Mouse (Mus musculus) lung, postnatal 36 days (tissue): ENCODE results near the gene Sumo3.

Source experiments
- DNase-seq: peaks from one replicate; pipeline ENCODE4 v3.0.0; 2022; ENCODE audit warnings: mixed read lengths

Gene Sumo3

GRCm38 (mm10) chr10:77589749-77590148 lies 16.1 kb upstream of the Sumo3 start:
- no peak for DNase-seq

GRCm38 (mm10) chr10:77590812-77591211 lies 15.1 kb upstream of the Sumo3 start:
- DNase-seq = peak; percentile 67

GRCm38 (mm10) chr10:77591546-77591945 lies 14.4 kb upstream of the Sumo3 start:
- DNase-seq = no peak

- DNase-seq = no peak
These were observed 9.8 kb upstream of the Sumo3 start for GRCm38 (mm10) chr10:77596060-77596459.

DNA sequence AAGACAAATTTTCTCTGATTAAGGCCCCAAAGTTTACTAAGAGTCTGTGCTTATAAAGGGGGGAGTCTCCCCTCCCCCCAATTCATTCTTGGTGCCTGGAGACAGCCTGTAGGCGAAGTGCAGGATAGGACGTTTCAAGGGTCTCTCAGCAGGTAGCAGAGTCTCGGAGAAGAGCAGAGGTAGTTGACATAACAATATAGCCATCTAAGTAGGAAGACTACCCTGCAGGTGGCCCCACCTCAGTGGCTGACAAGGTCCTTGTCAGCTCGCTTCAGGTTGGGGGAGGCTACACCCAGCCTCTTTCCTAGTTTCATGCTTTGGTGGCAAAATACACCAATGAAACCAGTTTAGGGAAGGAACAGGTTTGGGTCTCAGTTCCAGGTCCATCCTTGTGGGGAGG lies 2.9 kb upstream of the Sumo3 start:
- DNase-seq = no peak

DNA sequence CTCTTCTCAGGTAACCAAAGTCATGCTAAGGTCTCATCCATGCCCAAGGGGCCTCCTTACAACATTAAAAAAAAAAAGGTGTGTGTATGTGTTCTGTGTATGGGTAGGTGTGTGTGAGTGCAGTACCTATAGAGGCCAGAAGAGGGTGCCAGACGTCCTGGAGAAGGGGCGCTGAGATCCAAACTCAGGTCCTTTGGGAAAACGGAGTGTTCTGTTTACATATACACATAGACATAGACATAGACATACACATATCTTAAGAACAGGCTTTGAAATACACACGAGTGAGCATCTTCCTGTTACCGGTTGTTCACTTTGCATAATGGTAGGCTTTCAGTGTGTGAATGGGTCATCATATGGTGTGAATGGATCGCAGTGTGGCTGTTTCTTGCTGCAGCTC lies 1.8 kb upstream of the Sumo3 start:
- no peak for DNase-seq

DNA sequence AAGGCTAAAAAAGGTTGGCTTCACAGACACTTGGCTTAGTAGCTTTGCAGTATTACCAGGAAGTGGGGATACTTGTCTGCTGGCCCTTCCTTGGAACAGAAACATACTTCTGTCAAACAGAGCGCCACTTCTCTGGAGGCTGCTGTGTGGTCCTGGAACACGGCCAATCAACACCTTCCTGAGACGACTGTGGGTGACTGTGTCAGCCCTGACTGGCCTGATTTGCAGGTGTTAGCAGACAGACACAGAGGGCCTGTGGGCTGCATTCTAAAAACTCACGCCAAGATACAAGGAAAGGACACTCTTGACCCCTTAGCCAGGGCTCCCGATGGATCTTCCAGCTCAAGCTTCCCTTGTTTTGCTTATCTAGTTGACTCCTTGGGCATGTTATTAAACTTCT lies 939 bp upstream of the Sumo3 start:
- peak; percentile 61 for DNase-seq

- DNase-seq = peak; percentile 51
These were observed 529 bp upstream of the Sumo3 start for GRCm38 (mm10) chr10:77605368-77605767.

GRCm38 (mm10) chr10:77606855-77607254 lies 958 bp downstream of the Sumo3 start:
- DNase-seq = peak; percentile 28

DNA sequence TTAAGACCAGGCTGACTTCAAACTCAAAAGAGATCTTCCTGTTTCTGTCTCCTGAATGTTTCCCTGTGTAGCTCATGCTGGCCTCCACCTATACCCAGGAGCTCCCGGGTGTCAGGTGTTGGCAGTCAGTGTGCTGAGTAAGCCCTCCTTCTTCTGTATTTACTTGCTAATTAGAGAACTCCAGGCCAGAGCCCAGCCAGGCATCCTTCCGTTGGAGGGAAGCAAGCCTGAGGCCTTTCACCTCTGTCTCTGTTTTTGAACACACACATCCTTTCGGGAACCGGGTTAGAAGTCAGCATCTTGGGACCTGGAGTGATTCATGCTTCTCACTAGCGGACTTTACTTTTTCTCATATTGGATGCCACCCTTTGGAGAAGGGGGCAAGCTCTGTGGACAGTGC lies 1.5 kb downstream of the Sumo3 start:
- DNase-seq = no peak

- no peak for DNase-seq
These were observed 2.7 kb downstream of the Sumo3 start for GRCm38 (mm10) chr10:77608589-77608988.

DNA sequence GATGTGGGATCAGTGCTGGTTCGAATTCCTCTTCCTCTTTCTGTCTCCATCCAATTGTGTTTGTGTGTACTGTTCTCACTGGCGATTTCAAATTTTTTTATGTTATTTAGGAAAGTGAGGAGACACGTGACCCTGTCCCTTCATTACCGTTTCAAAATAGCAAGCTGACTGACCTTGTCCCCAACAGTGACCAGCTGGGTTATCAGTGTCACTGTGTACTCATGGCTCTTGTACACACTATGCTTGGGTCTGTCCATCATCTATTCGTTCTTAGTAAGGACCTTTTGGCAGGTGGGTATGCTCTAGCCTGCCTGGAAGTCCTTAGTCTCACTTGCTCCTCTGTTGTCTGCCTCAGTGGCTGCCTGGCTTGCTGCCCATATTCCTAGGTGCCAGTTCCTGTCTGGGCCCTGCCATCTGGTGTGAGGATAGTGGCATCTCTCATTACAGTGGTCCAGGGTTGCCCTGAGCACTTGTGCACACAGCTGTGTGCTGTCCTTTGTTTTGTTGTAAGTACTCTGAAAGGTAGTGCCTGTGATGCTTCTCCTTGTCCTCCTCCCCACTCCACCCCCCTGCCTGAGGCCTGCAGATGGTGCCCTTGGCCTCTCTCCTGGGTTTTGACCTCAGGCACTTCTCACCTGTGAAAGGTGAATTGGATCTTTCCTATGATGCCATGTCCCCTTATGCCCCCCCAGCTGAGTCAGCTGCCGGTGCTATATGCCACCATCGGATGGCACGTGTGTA lies 4.5 kb downstream of the Sumo3 start:
- DNase-seq = no peak

DNA sequence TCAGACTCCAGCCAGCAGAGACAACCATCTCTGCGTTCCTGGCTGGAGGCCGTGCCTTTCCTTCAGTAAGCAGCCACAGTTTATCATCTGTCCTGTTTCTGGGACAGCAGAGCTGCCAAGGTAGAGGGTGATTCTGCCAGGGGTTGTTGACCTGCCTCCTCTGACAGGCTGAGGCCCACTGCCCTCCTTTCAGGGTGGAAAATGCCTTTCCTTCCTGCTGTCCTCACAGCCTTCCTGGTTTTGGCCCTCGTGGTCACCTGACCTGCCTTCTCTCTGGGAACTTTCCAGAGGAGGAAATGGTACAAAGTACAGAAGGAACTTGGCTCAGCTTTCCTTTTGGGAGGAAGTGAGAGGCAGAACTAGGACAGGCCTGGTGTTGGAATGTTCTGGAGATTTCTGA lies 7.5 kb downstream of the Sumo3 start:
- DNase-seq = peak; percentile 87

DNA sequence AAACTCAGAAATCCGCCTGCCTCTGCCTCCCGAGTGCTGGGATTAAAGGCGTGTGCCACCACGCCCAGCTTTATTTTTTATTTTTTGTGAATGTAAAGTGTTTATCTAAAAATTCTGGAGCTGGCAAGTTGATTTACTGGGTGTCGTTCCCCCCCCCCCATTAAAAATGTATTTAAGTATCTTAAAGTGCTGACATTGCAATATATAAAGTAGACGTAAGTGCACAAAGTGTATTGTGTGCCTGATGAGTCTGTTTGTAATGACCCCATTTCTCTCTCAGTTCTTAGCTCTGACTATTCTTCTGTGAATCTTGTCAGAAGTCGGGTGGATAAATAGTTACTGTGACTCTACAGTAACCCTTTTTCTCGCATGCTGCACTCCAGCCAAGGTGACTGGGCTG lies 9.8 kb downstream of the Sumo3 start:
- no peak for DNase-seq

DNA sequence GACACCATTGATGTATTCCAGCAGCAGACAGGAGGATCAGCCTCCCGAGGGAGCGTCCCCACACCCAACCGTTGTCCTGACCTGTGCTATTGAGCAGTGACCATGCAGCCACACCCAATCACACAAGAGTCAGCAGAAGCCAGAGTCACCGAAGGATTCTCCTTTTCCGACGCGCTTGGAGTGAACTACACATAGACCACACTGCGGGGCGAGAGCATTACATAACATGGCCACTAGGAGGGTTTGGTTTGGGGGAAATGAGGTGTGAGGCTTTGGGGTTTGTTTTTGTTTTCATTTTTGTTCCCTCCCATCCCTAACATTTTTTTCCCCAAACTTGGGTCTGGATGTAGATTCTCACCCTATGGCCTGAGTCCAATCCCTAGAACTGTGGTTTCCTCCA lies 10.3 kb downstream of the Sumo3 start:
- no peak for DNase-seq

- no peak for DNase-seq
These were observed 11.0 kb downstream of the Sumo3 start for GRCm38 (mm10) chr10:77616926-77617325.

- no peak for DNase-seq
These were observed 15.6 kb downstream of the Sumo3 start for GRCm38 (mm10) chr10:77621546-77621945.

GRCm38 (mm10) chr10:77622055-77622988 lies 16.4 kb downstream of the Sumo3 start, which contains the start of gene Ube2g2:
Ube2g2 (plus strand) TSS chr10:77622275.
- peak; percentile 94 for DNase-seq

GRCm38 (mm10) chr10:77623069-77623492 lies 17.2 kb downstream of the Sumo3 start:
- DNase-seq = peak; percentile 71

DNA sequence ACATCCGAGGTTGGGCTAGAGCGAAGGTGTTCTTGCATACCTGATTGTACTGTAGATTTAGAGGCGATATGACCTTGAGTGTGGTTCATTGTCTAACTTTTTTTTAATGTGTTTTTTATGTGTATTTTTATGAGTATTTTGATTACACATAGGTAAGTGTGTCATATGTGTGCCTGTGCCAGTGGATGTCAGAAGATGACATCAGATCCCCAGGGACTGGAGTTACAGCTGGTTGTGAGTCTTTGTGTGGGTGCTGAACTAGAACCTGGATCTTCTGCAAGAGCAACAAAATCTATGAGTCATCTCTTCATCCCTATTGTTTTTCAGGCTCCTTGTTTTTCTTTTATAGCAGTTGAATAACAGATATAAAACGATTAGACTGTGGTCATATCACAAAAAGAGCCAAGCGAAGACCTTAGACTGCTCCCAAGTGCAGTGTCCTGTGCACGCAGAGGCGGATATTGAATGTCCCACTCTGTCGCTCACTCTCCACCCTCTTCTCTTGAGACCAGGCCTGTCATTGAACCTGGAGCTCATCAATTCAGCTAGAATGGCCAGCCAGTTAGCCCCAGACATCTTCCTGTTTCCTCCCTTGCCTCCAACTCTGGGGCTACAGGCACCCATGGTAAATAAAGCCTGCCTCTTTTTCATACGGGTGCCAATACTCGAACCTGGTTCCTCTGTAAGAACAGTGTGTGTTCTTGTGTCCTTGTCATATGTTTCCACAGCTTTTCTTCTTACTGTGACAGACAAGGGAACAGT lies 17.9 kb downstream of the Sumo3 start:
- DNase-seq = no peak

DNA sequence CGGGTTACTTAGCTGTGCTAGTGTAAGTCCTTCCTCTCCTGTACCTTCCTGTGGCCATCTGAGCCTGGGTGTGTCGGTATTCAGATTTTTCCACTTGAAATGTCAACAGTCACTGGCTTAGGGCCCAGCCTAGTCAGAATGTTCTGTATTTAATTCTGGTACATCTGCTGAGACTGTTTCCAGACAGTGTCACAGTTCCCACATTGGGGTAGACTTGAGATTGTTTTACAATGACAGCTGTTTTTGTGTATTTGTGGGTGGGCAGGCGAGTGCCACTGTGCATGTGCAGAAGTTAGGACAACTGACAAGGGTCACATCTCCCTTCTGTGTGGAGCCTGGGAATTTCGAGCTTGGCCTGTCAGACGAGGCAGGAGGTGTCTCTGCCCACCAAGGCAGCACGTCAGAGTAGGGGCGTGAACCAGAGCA lies 18.7 kb downstream of the Sumo3 start:
- DNase-seq = peak; percentile 90

GRCm38 (mm10) chr10:77626036-77626435 lies 20.1 kb downstream of the Sumo3 start:
- DNase-seq = peak; percentile 42

DNA sequence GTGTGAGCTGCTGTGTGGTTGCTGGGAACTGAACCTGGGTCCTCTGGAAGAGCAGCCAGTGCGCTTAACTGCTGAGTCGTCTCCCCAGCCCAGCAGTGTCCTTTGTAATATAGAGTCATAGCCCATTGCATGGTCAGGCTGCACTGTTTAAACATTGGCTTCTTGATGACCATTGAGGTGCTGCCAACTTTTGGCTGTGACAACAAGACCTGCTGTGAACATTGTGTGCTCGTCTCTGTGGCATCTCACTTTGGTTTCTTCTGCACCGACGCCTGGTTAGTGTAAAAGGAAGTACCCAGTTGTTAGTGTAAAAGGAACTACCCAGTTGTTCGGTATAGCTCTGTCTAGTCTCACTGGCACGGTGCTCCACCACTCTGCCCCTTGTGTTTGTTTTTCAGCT lies 20.7 kb downstream of the Sumo3 start:
- peak; percentile 63 for DNase-seq
